17 mouse cellular contexts compared by ENCODE assay signal in the genomic region with DNA sequence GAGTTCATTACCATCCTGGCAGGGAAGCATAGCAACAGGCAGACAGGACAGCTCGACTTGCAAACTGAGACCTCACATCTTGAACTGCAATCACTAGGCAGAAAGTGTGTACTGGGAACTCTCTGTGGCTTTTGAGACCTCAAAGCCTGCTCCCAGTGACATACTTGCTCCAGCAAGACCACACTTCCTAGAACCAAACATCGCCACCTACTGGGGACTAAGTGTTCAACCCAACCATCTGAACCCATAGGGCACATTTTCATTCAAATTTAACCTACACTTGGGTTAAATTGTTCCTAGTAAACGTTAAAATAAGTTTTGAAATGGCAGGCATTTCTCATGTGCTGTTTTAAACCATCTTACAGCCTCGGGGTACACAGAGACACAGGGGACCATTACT. TPM values are rescaled to one million over a fixed set of nuclear protein-coding genes. Genes with fewer than 3 reads are reported as not detected.
A peak's percentile ranks its signal among the peaks of the same experiment; 100 is the strongest.
DNase-seq lines count a peak whose midpoint lies in the region; ATAC-seq and TF ChIP-seq lines count a peak whose summit lies in the region.
"Had no signal": no experiment of that assay in that cellular context is flagged by ENCODE, and none has a peak within 500 bp of the region (broad histone marks: within the 10 kb centered on the region; RNA-seq: fewer than 3 reads in every experiment).

No protein-coding gene starts in this region.

- no peak for ATAC-seq in kidney, postnatal 0 days (replicated peaks; ENCODE audit: low FRiP score, low read depth)
- no peak for ATAC-seq in kidney, embryonic 14.5 days (ENCODE audit: low FRiP score, low TSS enrichment)
- ATAC-seq: forebrain, embryonic 14.5 days had no signal

- peaks cover 14% of the 10 kb centered on the region for H3K27me3 ChIP-seq in kidney, postnatal 0 days (ENCODE audit: insufficient read depth, low read length)
- peaks cover 34% of the 10 kb centered on the region for H3K27me3 ChIP-seq in kidney, embryonic 14.5 days (ENCODE audit: control insufficient read depth, insufficient read depth, low read length)
- H3K27me3 ChIP-seq in E14TG2a.4 (ENCODE audit: insufficient read depth, low read length) = peaks cover 12% of the 10 kb centered on the region; the same call in 1 of the 2 replicates
- peaks cover 43% of the 10 kb centered on the region for H3K27me3 ChIP-seq in limb, embryonic 10.5 days (ENCODE audit: low read depth, poor library complexity, severe bottlenecking)

- peak; percentile 51 for TF ChIP-seq CTCF in kidney, postnatal 0 days (IDR thresholded peaks at IDR 0.05; ENCODE audit: low read depth)
- peak; percentile 62 for TF ChIP-seq CTCF in E14TG2a.4 (conservative IDR thresholded peaks at IDR 0.05; ENCODE audit: low read length)

- H3K36me3 ChIP-seq in kidney, postnatal 0 days (ENCODE audit: insufficient read depth, low read length) = no peaks in the 10 kb centered on the region
- no peaks in the 10 kb centered on the region for H3K36me3 ChIP-seq in kidney, embryonic 14.5 days (ENCODE audit: control insufficient read depth, insufficient read depth, low read length)
- H3K36me3 ChIP-seq in E14TG2a.4 (ENCODE audit: insufficient read depth, low read length) = no peaks in the 10 kb centered on the region
- H3K36me3 ChIP-seq in limb, embryonic 10.5 days = no peaks in the 10 kb centered on the region
- H3K36me3 ChIP-seq: embryonic facial prominence, embryonic 12.5 days; heart, embryonic 15.5 days; lung, embryonic 15.5 days had no signal

- no peak for DNase-seq in kidney, postnatal 0 days (ENCODE audit: low spot score)
- DNase-seq in 416B (ENCODE audit: low read depth) = peak; percentile 79
- DNase-seq in c-Kit-positive CD71-positive TER-119-positive erythroid progenitor cells, embryonic 14.5 days (ENCODE audit: low spot score) = peak; percentile 7
- DNase-seq in adrenal gland, adult (ENCODE audit: inconsistent age in 2 of 2, low spot score in 1 of 2) = no peak
- no peak for DNase-seq in limb, embryonic 10.5 days (ENCODE audit: low spot score)
- DNase-seq: adrenal gland, postnatal 36 days; cerebellum, adult 9-10 months; gastrocnemius, postnatal 36 days; right cerebral cortex, postnatal 14 days had no signal

- H3K27ac ChIP-seq in kidney, postnatal 0 days = no peak overlapping the region
- H3K27ac ChIP-seq in kidney, embryonic 14.5 days (ENCODE audit: low read depth, low read length) = no peak overlapping the region
- no peak overlapping the region for H3K27ac ChIP-seq in limb, embryonic 10.5 days
- H3K27ac ChIP-seq: embryonic facial prominence, embryonic 12.5 days; heart, embryonic 15.5 days; lung, embryonic 15.5 days had no signal

- WGBS in kidney, postnatal 0 days = 45% methylated on average over 4 of the region's 4 CpGs
- 45% methylated on average over 4 of the region's 4 CpGs for WGBS in kidney, embryonic 14.5 days
- WGBS in limb, embryonic 10.5 days = 44% methylated on average over 4 of the region's 4 CpGs

- no peak overlapping the region for H3K4me3 ChIP-seq in kidney, postnatal 0 days (replicated peaks; ENCODE audit: low read depth, low read length)
- H3K4me3 ChIP-seq in kidney, embryonic 14.5 days (ENCODE audit: low read length) = no peak overlapping the region
- H3K4me3 ChIP-seq in E14TG2a.4 (replicated peaks; ENCODE audit: low read length) = no peak overlapping the region
- H3K4me3 ChIP-seq in limb, embryonic 10.5 days = no peak overlapping the region
- H3K4me3 ChIP-seq: embryonic facial prominence, embryonic 12.5 days; heart, embryonic 15.5 days; lung, embryonic 15.5 days had no signal

- H3K4me1 ChIP-seq in kidney, postnatal 0 days (replicated peaks; ENCODE audit: insufficient read depth, low read length) = no peaks in the 10 kb centered on the region
- no peaks in the 10 kb centered on the region for H3K4me1 ChIP-seq in kidney, embryonic 14.5 days (ENCODE audit: control insufficient read depth, insufficient read depth, low read length)
- H3K4me1 ChIP-seq in E14TG2a.4 (replicated peaks; ENCODE audit: low read depth, low read length) = peaks cover 20% of the 10 kb centered on the region
- 0 out of 2 replicates have a peak, but pooled peaks cover 4% of the 10 kb centered on the region for H3K4me1 ChIP-seq in limb, embryonic 10.5 days
- H3K4me1 ChIP-seq: embryonic facial prominence, embryonic 12.5 days; heart, embryonic 15.5 days; lung, embryonic 15.5 days had no signal

- H3K4me2 ChIP-seq in kidney, postnatal 0 days (ENCODE audit: low read length) = no peak overlapping the region
- H3K4me2 ChIP-seq in kidney, embryonic 14.5 days (replicated peaks; ENCODE audit: low read depth, low read length) = no peak overlapping the region
- H3K4me2 ChIP-seq: embryonic facial prominence, embryonic 12.5 days; heart, embryonic 15.5 days; lung, embryonic 15.5 days had no signal

- no peak overlapping the region for H3K9ac ChIP-seq in kidney, postnatal 0 days (ENCODE audit: low read depth, low read length)
- H3K9ac ChIP-seq in kidney, embryonic 14.5 days (ENCODE audit: low read depth, low read length) = no peak overlapping the region
- H3K9ac ChIP-seq: embryonic facial prominence, embryonic 12.5 days; heart, embryonic 15.5 days; lung, embryonic 15.5 days had no signal

- H3K9me3 ChIP-seq in kidney, postnatal 0 days (replicated peaks; ENCODE audit: low read length) = no peaks in the 10 kb centered on the region
- no peaks in the 10 kb centered on the region for H3K9me3 ChIP-seq in kidney, embryonic 14.5 days (ENCODE audit: control insufficient read depth, low read length)
- no peaks in the 10 kb centered on the region for H3K9me3 ChIP-seq in E14TG2a.4 (ENCODE audit: low read length)
- H3K9me3 ChIP-seq in limb, embryonic 10.5 days (replicated peaks) = no peaks in the 10 kb centered on the region
- H3K9me3 ChIP-seq: embryonic facial prominence, embryonic 12.5 days; heart, embryonic 15.5 days; lung, embryonic 15.5 days had no signal

RNA-seq across cellular contexts. Expression of a gene that starts 15.6 kb away (rescaled TPM):
- 14.2 and 17.0 TPM in 2 replicates for polyA plus RNA-seq in kidney, postnatal 0 days (2015; fragmentation: Nextera tagmentation; extraction: Ambion mirVana)
- polyA plus RNA-seq in kidney, embryonic 14.5 days (2014; fragmentation: Nextera tagmentation; extraction: Ambion mirVana) = 3.5 and 3.6 TPM in 2 replicates
- polyA plus RNA-seq in limb, embryonic 10.5 days (2016; fragmentation: Nextera tagmentation; extraction: Ambion mirVana) = not detected in 2 replicates
- polyA plus RNA-seq: forebrain, embryonic 14.5 days; heart, embryonic 15.5 days; intestine, embryonic 14.5 days; urinary bladder, adult 2 months had no signal

RNA-seq across cellular contexts. Expression of a gene that starts 16.1 kb away (rescaled TPM):
- not detected in 2 replicates for polyA plus RNA-seq in kidney, postnatal 0 days (2015; fragmentation: Nextera tagmentation; extraction: Ambion mirVana)
- not detected in 2 replicates for polyA plus RNA-seq in kidney, embryonic 14.5 days (2014; fragmentation: Nextera tagmentation; extraction: Ambion mirVana)
- 6.3 and 10.7 TPM in 2 replicates for polyA plus RNA-seq in limb, embryonic 10.5 days (2016; fragmentation: Nextera tagmentation; extraction: Ambion mirVana)
- polyA plus RNA-seq: forebrain, embryonic 14.5 days; heart, embryonic 15.5 days; intestine, embryonic 14.5 days; lung, embryonic 15.5 days; urinary bladder, adult 2 months had no signal

RNA-seq across cellular contexts. Expression of a gene that starts 35.3 kb away (rescaled TPM):
- polyA plus RNA-seq in kidney, postnatal 0 days (2015; fragmentation: Nextera tagmentation; extraction: Ambion mirVana) = 0.17 and 0.33 TPM in 2 replicates
- polyA plus RNA-seq in kidney, embryonic 14.5 days (2014; fragmentation: Nextera tagmentation; extraction: Ambion mirVana) = 0.21 and 0.28 TPM in 2 replicates
- polyA plus RNA-seq in limb, embryonic 10.5 days (2016; fragmentation: Nextera tagmentation; extraction: Ambion mirVana) = 0.16 and 0.28 TPM in 2 replicates
- polyA plus RNA-seq: forebrain, embryonic 14.5 days; intestine, embryonic 14.5 days; lung, embryonic 15.5 days; urinary bladder, adult 2 months had no signal

RNA-seq across cellular contexts. Expression of a gene that starts 48.4 kb away (rescaled TPM):
- 108 TPM in 2 replicates for polyA plus RNA-seq in kidney, postnatal 0 days (2015; fragmentation: Nextera tagmentation; extraction: Ambion mirVana)
- 59.8 and 67.3 TPM in 2 replicates for polyA plus RNA-seq in kidney, embryonic 14.5 days (2014; fragmentation: Nextera tagmentation; extraction: Ambion mirVana)
- polyA plus RNA-seq in limb, embryonic 10.5 days (2016; fragmentation: Nextera tagmentation; extraction: Ambion mirVana) = 82.9 and 83.5 TPM in 2 replicates

RNA-seq across cellular contexts. Expression of a gene that starts 49.5 kb away (rescaled TPM):
- not detected in 2 replicates for polyA plus RNA-seq in kidney, postnatal 0 days (2015; fragmentation: Nextera tagmentation; extraction: Ambion mirVana)
- polyA plus RNA-seq in kidney, embryonic 14.5 days (2014; fragmentation: Nextera tagmentation; extraction: Ambion mirVana) = not detected in 2 replicates
- polyA plus RNA-seq in limb, embryonic 10.5 days (2016; fragmentation: Nextera tagmentation; extraction: Ambion mirVana) = not detected in 2 replicates
- polyA plus RNA-seq: embryonic facial prominence, embryonic 12.5 days; forebrain, embryonic 14.5 days; intestine, embryonic 14.5 days; lung, embryonic 15.5 days; urinary bladder, adult 2 months had no signal

Comparison
In these comparisons a context has a peak if more than half of its experiments do, and no peak if none do; other contexts are left out.
1. DNase-seq: peak in 416B (single experiment) and c-Kit-positive CD71-positive TER-119-positive erythroid progenitor cells, embryonic 14.5 days (single experiment); none in kidney, postnatal 0 days (single experiment), adrenal gland, adult (0 of 2) and limb, embryonic 10.5 days (single experiment).